Mouse (Mus musculus): ENCODE results near the gene Myo6. TPM values are rescaled to one million over a fixed set of nuclear protein-coding genes. Genes with fewer than 3 reads are reported as not detected.

Myo6 gene
- polyA plus RNA-seq, 1 experiment from 2014 or later = 16.1 TPM

DNA sequence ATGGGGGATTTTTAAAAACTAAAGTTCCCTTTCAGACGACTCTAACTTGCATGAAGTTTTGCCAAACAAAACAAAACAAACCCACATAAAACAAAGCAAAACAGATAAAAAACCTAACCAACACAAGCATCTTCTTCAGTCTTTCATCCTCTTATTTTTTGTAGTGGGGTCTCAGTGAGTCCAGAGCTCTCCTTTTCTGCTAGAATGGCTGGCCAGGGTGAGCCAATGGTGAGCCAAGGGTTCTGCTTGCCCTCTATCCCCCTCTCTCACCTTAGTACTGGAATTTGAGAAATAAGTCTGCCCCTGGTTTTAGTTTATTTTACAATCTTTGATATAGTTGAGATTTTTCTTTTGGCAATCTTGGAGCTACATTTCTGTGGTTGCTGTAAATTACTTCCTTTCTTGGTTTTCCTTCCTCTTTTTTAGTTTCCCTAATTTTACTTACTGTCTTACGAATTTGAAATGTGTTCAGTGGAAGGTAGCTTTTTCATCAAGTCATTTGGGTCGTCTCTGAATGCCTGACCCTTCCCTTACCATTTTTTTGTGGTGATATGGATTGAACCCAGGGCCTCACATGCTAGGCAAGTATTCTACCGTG lies 1.6 kb upstream of the Myo6 start:
- Histone ChIP-seq H3K27me3 (ENCODE audit: control insufficient read depth, insufficient read depth, low read length) (no peaks in the 10 kb centered on the region), H3K36me3 (ENCODE audit: control insufficient read depth, insufficient read depth, low read length) (no peaks in the 10 kb centered on the region), H3K9ac (ENCODE audit: low read length) (no peak overlapping the region), H3K4me3 (ENCODE audit: low read depth, low read length) (no peak overlapping the region), H3K27ac (ENCODE audit: low read depth, low read length) (no peak overlapping the region), H3K9me3 (ENCODE audit: control insufficient read depth, low read length) (no peaks in the 10 kb centered on the region), H3K4me1 (ENCODE audit: control insufficient read depth, insufficient read depth, low read length) (no peaks in the 10 kb centered on the region), H3K4me2 (ENCODE audit: low read depth) (no peak overlapping the region)
- no peak for DNase-seq (ENCODE audit: low spot score)
- no peak for ATAC-seq (ENCODE audit: insufficient read depth, low FRiP score, low TSS enrichment)
- 78% methylated on average over 4 of the region's 4 CpGs for WGBS

DNA sequence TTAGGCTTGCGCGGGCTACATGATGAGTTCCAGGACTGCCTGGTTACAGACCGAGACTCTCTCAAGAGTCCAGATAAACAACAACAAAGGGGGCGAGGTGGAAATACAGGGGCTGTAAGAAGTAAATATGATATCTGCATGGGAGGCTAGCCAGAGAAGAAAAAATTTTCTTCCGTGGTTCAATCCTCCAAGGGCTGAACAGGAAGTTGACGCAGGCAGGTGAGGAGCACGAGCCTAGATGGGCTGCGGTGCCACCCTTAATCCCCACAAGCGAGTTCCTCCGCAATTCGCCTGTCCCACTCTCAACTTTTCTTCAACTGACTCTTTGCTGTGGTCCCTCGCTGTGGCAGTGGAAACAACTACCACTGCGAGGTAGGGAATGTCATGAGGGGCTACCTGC lies 640 bp upstream of the Myo6 start:
- Histone ChIP-seq H3K4me3 (ENCODE audit: low read depth, low read length) (peak overlapping the region; percentile 62), H3K36me3 (ENCODE audit: control insufficient read depth, insufficient read depth, low read length) (no peaks in the 10 kb centered on the region), H3K9ac (ENCODE audit: low read length) (peak overlapping the region; percentile 7; the same call in 1 of the 2 replicates), H3K4me1 (ENCODE audit: control insufficient read depth, insufficient read depth, low read length) (no peaks in the 10 kb centered on the region), H3K27ac (ENCODE audit: low read depth, low read length) (no peak overlapping the region), H3K9me3 (ENCODE audit: control insufficient read depth, low read length) (no peaks in the 10 kb centered on the region), H3K4me2 (ENCODE audit: low read depth) (peak overlapping the region; percentile 64), H3K27me3 (ENCODE audit: control insufficient read depth, insufficient read depth, low read length) (no peaks in the 10 kb centered on the region)
- 4% methylated on average over 13 of the region's 13 CpGs for WGBS
- DNase-seq (ENCODE audit: low spot score) (no peak), ATAC-seq (ENCODE audit: insufficient read depth, low FRiP score, low TSS enrichment) (no peak; the same call in 1 of the 2 replicates)

DNA sequence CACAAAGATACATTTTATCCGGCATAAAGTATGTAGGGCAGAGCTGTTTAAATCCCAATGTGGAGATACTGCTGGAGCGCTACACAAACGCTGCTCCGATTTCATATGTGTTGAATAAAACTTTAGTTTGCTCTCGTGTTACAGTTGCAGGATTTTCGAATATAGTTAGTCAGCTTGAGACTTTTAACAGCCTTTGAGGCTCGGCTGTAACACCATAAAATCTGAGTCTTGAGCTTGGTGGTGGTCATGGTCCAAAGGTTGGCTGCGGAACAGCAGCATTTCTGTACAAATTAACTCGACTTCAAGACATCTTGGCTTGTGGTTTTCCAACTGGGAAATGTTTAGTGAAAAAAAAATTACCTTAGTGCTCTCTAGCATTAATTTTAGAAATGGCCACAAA lies 859 bp downstream of the Myo6 start:
- Histone ChIP-seq H3K9ac (ENCODE audit: low read length) (no peak overlapping the region), H3K27me3 (ENCODE audit: control insufficient read depth, insufficient read depth, low read length) (no peaks in the 10 kb centered on the region), H3K36me3 (ENCODE audit: control insufficient read depth, insufficient read depth, low read length) (no peaks in the 10 kb centered on the region), H3K9me3 (ENCODE audit: control insufficient read depth, low read length) (no peaks in the 10 kb centered on the region), H3K4me2 (ENCODE audit: low read depth) (peak overlapping the region; percentile 64), H3K27ac (ENCODE audit: low read depth, low read length) (no peak overlapping the region), H3K4me3 (ENCODE audit: low read depth, low read length) (no peak overlapping the region; the same call in 1 of the 2 replicates), H3K4me1 (ENCODE audit: control insufficient read depth, insufficient read depth, low read length) (no peaks in the 10 kb centered on the region)
- DNase-seq (ENCODE audit: low spot score) (no peak), ATAC-seq (ENCODE audit: insufficient read depth, low FRiP score, low TSS enrichment) (no peak)
- whole genome bisulfite sequencing = 54% methylated on average over 9 of the region's 9 CpGs

- Histone ChIP-seq H3K4me2 (ENCODE audit: low read depth) (no peak overlapping the region), H3K27ac (ENCODE audit: low read depth, low read length) (no peak overlapping the region), H3K36me3 (ENCODE audit: control insufficient read depth, insufficient read depth, low read length) (no peaks in the 10 kb centered on the region), H3K27me3 (ENCODE audit: control insufficient read depth, insufficient read depth, low read length) (no peaks in the 10 kb centered on the region), H3K9me3 (ENCODE audit: control insufficient read depth, low read length) (no peaks in the 10 kb centered on the region), H3K4me1 (ENCODE audit: control insufficient read depth, insufficient read depth, low read length) (no peaks in the 10 kb centered on the region), H3K9ac (ENCODE audit: low read length) (no peak overlapping the region), H3K4me3 (ENCODE audit: low read depth, low read length) (no peak overlapping the region)
- DNase-seq (ENCODE audit: low spot score) = no peak
- WGBS = 78% methylated on average over 6 of the region's 6 CpGs
- ATAC-seq (ENCODE audit: insufficient read depth, low FRiP score, low TSS enrichment) = no peak
These were observed 1.6 kb downstream of the Myo6 start for GRCm38 (mm10) chr9:80166425-80166824.

DNA sequence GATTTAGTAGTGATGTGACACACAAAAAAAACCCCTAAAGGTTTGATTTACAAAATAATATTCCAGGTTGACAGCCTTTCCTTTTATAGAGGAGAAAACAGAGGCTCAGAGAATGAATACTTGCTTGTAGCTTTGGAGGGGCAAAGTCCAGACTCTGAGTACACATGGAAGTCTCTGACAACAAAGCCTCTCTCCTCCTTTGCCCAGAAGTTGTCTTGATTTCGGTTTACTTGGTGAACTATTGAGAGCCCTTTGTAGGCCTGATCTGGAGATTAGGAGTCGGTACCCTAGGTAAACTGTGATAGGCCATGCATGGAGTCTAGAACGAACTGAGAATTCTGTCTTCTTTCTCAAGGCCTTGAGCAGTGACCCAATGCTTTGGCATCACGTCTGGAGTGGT lies 2.3 kb downstream of the Myo6 start:
- no peaks in the 10 kb centered on the region for H3K36me3 ChIP-seq (ENCODE audit: control insufficient read depth, insufficient read depth, low read length)
- no peaks in the 10 kb centered on the region for H3K9me3 ChIP-seq (ENCODE audit: control insufficient read depth, low read length)
- no peak overlapping the region for H3K4me2 ChIP-seq (ENCODE audit: low read depth)
- H3K27me3 ChIP-seq (ENCODE audit: control insufficient read depth, insufficient read depth, low read length) = no peaks in the 10 kb centered on the region
- WGBS = 85% methylated on average over 4 of the region's 4 CpGs
- no peak overlapping the region for H3K9ac ChIP-seq (ENCODE audit: low read length)
- H3K4me3 ChIP-seq (ENCODE audit: low read depth, low read length) = no peak overlapping the region
- no peaks in the 10 kb centered on the region for H3K4me1 ChIP-seq (ENCODE audit: control insufficient read depth, insufficient read depth, low read length)
- H3K27ac ChIP-seq (ENCODE audit: low read depth, low read length) = no peak overlapping the region
- ATAC-seq (ENCODE audit: insufficient read depth, low FRiP score, low TSS enrichment) = no peak
- no peak for DNase-seq (ENCODE audit: low spot score)

DNA sequence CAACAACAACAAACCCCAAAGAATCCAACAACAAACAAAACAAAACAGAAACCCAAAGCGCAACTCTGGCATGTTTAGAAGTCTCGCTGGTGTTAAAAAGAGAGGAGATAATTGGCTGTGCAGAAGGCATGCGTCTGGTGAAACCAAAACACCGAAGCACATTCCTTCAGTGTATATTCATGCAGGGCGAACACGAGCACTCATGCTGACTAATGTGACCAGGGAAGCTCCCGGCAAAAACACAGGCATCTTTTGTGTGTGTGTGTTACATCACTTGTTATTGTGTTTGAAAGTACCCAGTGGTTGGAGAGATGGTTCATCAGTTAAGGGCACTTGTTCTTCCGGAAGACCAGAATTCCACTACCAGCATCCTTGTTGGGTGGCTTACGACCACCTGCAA lies 4.7 kb downstream of the Myo6 start:
- no peak overlapping the region for H3K27ac ChIP-seq (ENCODE audit: low read depth, low read length)
- H3K4me2 ChIP-seq (ENCODE audit: low read depth) = no peak overlapping the region
- ATAC-seq (ENCODE audit: insufficient read depth, low FRiP score, low TSS enrichment) (no peak), DNase-seq (ENCODE audit: low spot score) (no peak)
- 88% methylated on average over 9 of the region's 9 CpGs for WGBS
- H3K9me3 ChIP-seq (ENCODE audit: control insufficient read depth, low read length) = no peaks in the 10 kb centered on the region
- no peaks in the 10 kb centered on the region for H3K27me3 ChIP-seq (ENCODE audit: control insufficient read depth, insufficient read depth, low read length)
- H3K4me1 ChIP-seq (ENCODE audit: control insufficient read depth, insufficient read depth, low read length) = no peaks in the 10 kb centered on the region
- H3K9ac ChIP-seq (ENCODE audit: low read length) = no peak overlapping the region
- H3K4me3 ChIP-seq (ENCODE audit: low read depth, low read length) = no peak overlapping the region
- no peaks in the 10 kb centered on the region for H3K36me3 ChIP-seq (ENCODE audit: control insufficient read depth, insufficient read depth, low read length)

- H3K36me3 ChIP-seq (ENCODE audit: control insufficient read depth, insufficient read depth, low read length) = no peaks in the 10 kb centered on the region
- no peaks in the 10 kb centered on the region for H3K9me3 ChIP-seq (ENCODE audit: control insufficient read depth, low read length)
- H3K27me3 ChIP-seq (ENCODE audit: control insufficient read depth, insufficient read depth, low read length) = no peaks in the 10 kb centered on the region
- no peak overlapping the region for H3K4me3 ChIP-seq (ENCODE audit: low read depth, low read length)
- no peak overlapping the region for H3K9ac ChIP-seq (ENCODE audit: low read length)
- H3K4me1 ChIP-seq (ENCODE audit: control insufficient read depth, insufficient read depth, low read length) = no peaks in the 10 kb centered on the region
- DNase-seq (ENCODE audit: low spot score) (no peak), ATAC-seq (ENCODE audit: insufficient read depth, low FRiP score, low TSS enrichment) (no peak)
- H3K27ac ChIP-seq (ENCODE audit: low read depth, low read length) = no peak overlapping the region
- no peak overlapping the region for H3K4me2 ChIP-seq (ENCODE audit: low read depth)
These were observed 6.4 kb downstream of the Myo6 start for GRCm38 (mm10) chr9:80171241-80171640.

GRCm38 (mm10) chr9:80172396-80173222 lies 7.8 kb downstream of the Myo6 start:
- H3K4me2 ChIP-seq (ENCODE audit: low read depth) = no peak overlapping the region
- DNase-seq (ENCODE audit: low spot score) = no peak
- no peaks in the 10 kb centered on the region for H3K36me3 ChIP-seq (ENCODE audit: control insufficient read depth, insufficient read depth, low read length)
- no peaks in the 10 kb centered on the region for H3K9me3 ChIP-seq (ENCODE audit: control insufficient read depth, low read length)
- H3K4me1 ChIP-seq (ENCODE audit: control insufficient read depth, insufficient read depth, low read length) = no peaks in the 10 kb centered on the region
- WGBS = 60% methylated on average over 8 of the region's 8 CpGs
- H3K9ac ChIP-seq (ENCODE audit: low read length) = no peak overlapping the region
- no peak overlapping the region for H3K4me3 ChIP-seq (ENCODE audit: low read depth, low read length)
- no peak for ATAC-seq (ENCODE audit: insufficient read depth, low FRiP score, low TSS enrichment)
- H3K27ac ChIP-seq (ENCODE audit: low read depth, low read length) = no peak overlapping the region
- H3K27me3 ChIP-seq (ENCODE audit: control insufficient read depth, insufficient read depth, low read length) = no peaks in the 10 kb centered on the region

DNA sequence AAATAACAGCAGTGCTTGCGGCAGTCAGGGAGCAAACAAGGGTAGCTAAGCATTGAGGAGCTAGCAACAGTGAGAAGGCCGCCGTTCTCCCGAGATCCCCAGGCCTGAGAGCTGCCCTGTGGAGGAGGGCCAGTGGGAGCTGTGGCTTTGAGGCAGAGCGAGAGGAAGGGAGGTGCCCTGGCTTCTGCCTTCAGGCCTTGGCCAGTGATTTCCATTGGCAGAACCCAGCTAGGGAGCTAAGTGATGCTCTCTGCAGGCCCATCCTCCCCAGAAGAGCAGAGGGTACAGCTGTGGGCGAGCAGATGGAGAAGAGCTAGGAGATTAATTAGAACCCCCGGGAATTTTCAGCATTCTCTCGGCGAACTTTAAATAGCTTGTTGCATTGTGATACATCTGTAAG lies 8.8 kb downstream of the Myo6 start:
- ATAC-seq (ENCODE audit: insufficient read depth, low FRiP score, low TSS enrichment) (no peak), DNase-seq (ENCODE audit: low spot score) (no peak)
- Histone ChIP-seq H3K4me3 (ENCODE audit: low read depth, low read length) (no peak overlapping the region), H3K27me3 (ENCODE audit: control insufficient read depth, insufficient read depth, low read length) (no peaks in the 10 kb centered on the region), H3K36me3 (ENCODE audit: control insufficient read depth, insufficient read depth, low read length) (no peaks in the 10 kb centered on the region), H3K9me3 (ENCODE audit: control insufficient read depth, low read length) (no peaks in the 10 kb centered on the region), H3K4me1 (ENCODE audit: control insufficient read depth, insufficient read depth, low read length) (no peaks in the 10 kb centered on the region), H3K9ac (ENCODE audit: low read length) (no peak overlapping the region), H3K27ac (ENCODE audit: low read depth, low read length) (no peak overlapping the region), H3K4me2 (ENCODE audit: low read depth) (no peak overlapping the region)
- 33% methylated on average over 9 of the region's 9 CpGs for WGBS
